Mouse (Mus musculus): ENCODE results near the gene Ism2. TPM values are rescaled to one million over a fixed set of nuclear protein-coding genes. Genes with fewer than 3 reads are reported as not detected.

The Ism2 gene
- polyA plus RNA-seq, 1 experiment from 2014 or later: 1.1 TPM

Small RNA genes lying within 50 kb of the gene (microRNA-seq; reads per million reads assigned to microRNA genes)
- gene Gm47293: not detected

Other genes with a start within 250 kb of the Ism2 start
- gene Ngb, start 197.2 kb downstream of the Ism2 start, polyA plus RNA-seq (2015; fragmentation: Nextera tagmentation; extraction: Ambion mirVana): 0.69 and 0.74 TPM in 2 replicates
- 43.9 and 56.1 TPM in 2 replicates for gene Gstz1, start 152.5 kb downstream of the Ism2 start, polyA plus RNA-seq (2015; fragmentation: Nextera tagmentation; extraction: Ambion mirVana)
- 18.5 and 19.0 TPM in 2 replicates for gene Pomt2, start 151.7 kb downstream of the Ism2 start, polyA plus RNA-seq (2015; fragmentation: Nextera tagmentation; extraction: Ambion mirVana)
- gene Samd15, start 100.0 kb downstream of the Ism2 start, polyA plus RNA-seq (2015; fragmentation: Nextera tagmentation; extraction: Ambion mirVana): 1.3 and 1.7 TPM in 2 replicates
- 2.1 and 2.2 TPM in 2 replicates for gene Tmed8, start 99.3 kb downstream of the Ism2 start, polyA plus RNA-seq (2015; fragmentation: Nextera tagmentation; extraction: Ambion mirVana)
- 0.55 and 0.66 TPM in 2 replicates for gene Noxred1, start 61.0 kb downstream of the Ism2 start, polyA plus RNA-seq (2015; fragmentation: Nextera tagmentation; extraction: Ambion mirVana)
- 44.4 and 46.6 TPM in 2 replicates for gene Vipas39, start 33.4 kb downstream of the Ism2 start, polyA plus RNA-seq (2015; fragmentation: Nextera tagmentation; extraction: Ambion mirVana)
- gene Ahsa1, start 33.2 kb downstream of the Ism2 start, polyA plus RNA-seq (2015; fragmentation: Nextera tagmentation; extraction: Ambion mirVana): 235 and 248 TPM in 2 replicates
- gene Sptlc2, start 88.7 kb upstream of the Ism2 start, polyA plus RNA-seq (2015; fragmentation: Nextera tagmentation; extraction: Ambion mirVana): 75.4 and 78.5 TPM in 2 replicates
- 310 and 326 TPM in 2 replicates for gene Slirp, start 144.2 kb upstream of the Ism2 start, polyA plus RNA-seq (2015; fragmentation: Nextera tagmentation; extraction: Ambion mirVana)
- gene Alkbh1, start 144.3 kb upstream of the Ism2 start, polyA plus RNA-seq (2015; fragmentation: Nextera tagmentation; extraction: Ambion mirVana): 61.9 and 64.6 TPM in 2 replicates
- 135 and 136 TPM in 2 replicates for gene Snw1, start 172.6 kb upstream of the Ism2 start, polyA plus RNA-seq (2015; fragmentation: Nextera tagmentation; extraction: Ambion mirVana)
- gene Gm5788, start 195.0 kb upstream of the Ism2 start, polyA plus RNA-seq (2015; fragmentation: Nextera tagmentation; extraction: Ambion mirVana): not detected in 2 replicates
- gene Gm8300, start 214.6 kb upstream of the Ism2 start, polyA plus RNA-seq (2015; fragmentation: Nextera tagmentation; extraction: Ambion mirVana): not detected in 2 replicates

All from kidney, embryonic 15.5 days (tissue).